Mouse (Mus musculus) lung, adult 2 months (tissue): Measurements from ENCODE around the gene Pcnx.

ENCODE experiments used
- CTCF ChIP-seq: fragments of 200-500 bp; IDR thresholded peaks from 2 replicates; pipeline ENCODE4 v1.5.1; 2011; ENCODE audit warnings: mild to moderate bottlenecking, low read length, control low read depth; ENCODE audit not compliant: insufficient read depth
- POLR2A ChIP-seq: fragments of 200-500 bp; IDR thresholded peaks from 2 replicates; pipeline ENCODE4 v1.6.1; 2011; ENCODE audit warnings: low read depth, mild to moderate bottlenecking, control low read depth, low read length, borderline replicate concordance; ENCODE audit errors: extremely low read depth

DNA sequence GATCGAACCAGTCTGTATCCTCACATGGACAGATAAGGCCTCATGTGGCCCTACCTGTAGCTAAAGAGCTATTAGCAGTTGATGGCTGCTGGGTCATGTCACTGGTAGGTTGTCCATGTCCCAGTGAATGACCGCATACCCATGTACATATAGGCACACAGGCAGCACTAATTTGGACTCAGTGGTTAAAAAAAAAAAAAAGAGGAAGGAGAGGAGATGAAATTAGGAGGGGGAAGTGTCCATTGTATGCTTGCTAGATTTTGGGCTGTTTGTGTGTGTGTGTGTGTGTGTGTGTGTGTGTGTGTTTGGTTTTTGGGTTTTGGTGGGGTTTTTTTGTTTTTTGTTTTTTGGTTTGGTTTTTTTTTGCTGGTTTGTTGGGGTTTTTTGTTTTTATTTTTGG, 26.7 kb upstream of the Pcnx start:
- TF ChIP-seq POLR2A (no peak), CTCF (no peak)
